Mouse (Mus musculus) Patski (cell line): ENCODE measurements around the gene Med12l. TPM values are rescaled to one million over a fixed set of nuclear protein-coding genes. Genes with fewer than 3 reads are reported as not detected.
A peak's percentile ranks its signal among the peaks of the same experiment; 100 is the strongest.

Experiments
- ATAC-seq: fragments of 100-300 bp; one replicate; pipeline ENCODE4 v1.8.0; 2021
- CTCF ChIA-PET: fragments of 350-600 bp; sonication (Branson Sonifier 250); formaldehyde crosslinking; loops from one replicate; lab custom pipeline; 2022; ENCODE audit warnings: inconsistent platforms; lab: Charles Lee
- POLR2A ChIA-PET: fragments of 350-600 bp; sonication (Branson Sonifier 250); formaldehyde crosslinking; loops from one replicate; lab custom pipeline; 2022; ENCODE audit warnings: antibody characterized with exemption, inconsistent platforms; lab: Charles Lee
- DNase-seq: peaks from one replicate; pipeline ENCODE4 v3.0.0-alpha.2; 2011; ENCODE audit warnings: low read depth, low spot score
- H3K27me3 ChIP-seq: fragments of 371-371 bp; one replicate; pipeline ENCODE4 v1.5.1; 2021
- CTCF ChIP-seq: fragments of 100-300 bp; IDR thresholded peaks from one replicate; pipeline ENCODE4 v1.5.1; 2021
- in situ Hi-C: fragments of 300-500 bp; cut with MboI; formaldehyde crosslinking; loops from 3 replicates; pipeline ENCODE4 v1.11.1; 2018; ENCODE audit warnings: low pct_unique_long_range_greater_than_20kb, mixed read lengths
- polyA plus RNA-seq: library from polyadenylated mRNA; unstranded; gene quantifications from one replicate; pipeline ENCODE4 v1.2.3, GENCODE M21; 2021

Gene Med12l
- polyA plus RNA-seq, 1 experiment from 2014 or later: 7.6 TPM

DNA sequence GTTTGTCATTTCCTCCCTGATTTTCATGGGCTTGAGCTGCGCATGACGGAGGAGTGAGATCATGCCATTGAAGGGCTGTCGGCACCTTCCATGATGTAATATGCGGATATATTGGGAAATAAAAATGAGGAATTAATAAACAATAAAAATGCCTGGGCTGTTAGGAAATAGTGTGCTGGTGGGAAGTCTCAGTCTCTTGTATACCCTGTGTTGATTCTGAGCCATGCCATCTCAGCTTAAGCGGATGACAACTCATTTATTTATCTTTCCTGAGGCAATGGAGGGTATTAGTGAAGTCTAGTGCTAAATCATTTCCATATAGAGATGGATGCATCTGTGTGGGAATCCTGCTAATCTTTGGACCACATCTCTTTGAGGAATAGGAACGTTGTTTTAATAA lies 242.4 kb downstream of the Med12l start:
- ChIA-PET POLR2A (interaction anchor here (0.8 kb wide), 1 partner anchor 90 kb away, joined by 3 read pairs; no protein-coding TSS in a partner anchor), CTCF (interaction anchor here (1.0 to 1.5 kb wide), 5 partner anchors 11 to 128 kb away, joined by 3 to 4 read pairs (median 3); no protein-coding TSS in a partner anchor)
- DNase-seq (peak; percentile 53), ATAC-seq (peak; percentile 57)
- no peaks in the 10 kb centered on the region for H3K27me3 ChIP-seq
- no peak for TF ChIP-seq CTCF
- in situ Hi-C loops: no loop called here

GRCm38 (mm10) chr3:59250454-59250853 lies 244.8 kb downstream of the Med12l start:
- POLR2A ChIA-PET: interaction anchor here (0.5 kb wide), 1 partner anchor 10 kb away, joined by 3 read pairs; no protein-coding TSS in a partner anchor
- no peak for DNase-seq
- CTCF ChIA-PET: interaction anchor here (1.0 to 1.4 kb wide), 4 partner anchors 9 to 71 kb away, joined by 3 read pairs; no protein-coding TSS in a partner anchor
- no peak for ATAC-seq
- H3K27me3 ChIP-seq: no peaks in the 10 kb centered on the region
- in situ Hi-C loops: no loop called here
- no peak for TF ChIP-seq CTCF

DNA sequence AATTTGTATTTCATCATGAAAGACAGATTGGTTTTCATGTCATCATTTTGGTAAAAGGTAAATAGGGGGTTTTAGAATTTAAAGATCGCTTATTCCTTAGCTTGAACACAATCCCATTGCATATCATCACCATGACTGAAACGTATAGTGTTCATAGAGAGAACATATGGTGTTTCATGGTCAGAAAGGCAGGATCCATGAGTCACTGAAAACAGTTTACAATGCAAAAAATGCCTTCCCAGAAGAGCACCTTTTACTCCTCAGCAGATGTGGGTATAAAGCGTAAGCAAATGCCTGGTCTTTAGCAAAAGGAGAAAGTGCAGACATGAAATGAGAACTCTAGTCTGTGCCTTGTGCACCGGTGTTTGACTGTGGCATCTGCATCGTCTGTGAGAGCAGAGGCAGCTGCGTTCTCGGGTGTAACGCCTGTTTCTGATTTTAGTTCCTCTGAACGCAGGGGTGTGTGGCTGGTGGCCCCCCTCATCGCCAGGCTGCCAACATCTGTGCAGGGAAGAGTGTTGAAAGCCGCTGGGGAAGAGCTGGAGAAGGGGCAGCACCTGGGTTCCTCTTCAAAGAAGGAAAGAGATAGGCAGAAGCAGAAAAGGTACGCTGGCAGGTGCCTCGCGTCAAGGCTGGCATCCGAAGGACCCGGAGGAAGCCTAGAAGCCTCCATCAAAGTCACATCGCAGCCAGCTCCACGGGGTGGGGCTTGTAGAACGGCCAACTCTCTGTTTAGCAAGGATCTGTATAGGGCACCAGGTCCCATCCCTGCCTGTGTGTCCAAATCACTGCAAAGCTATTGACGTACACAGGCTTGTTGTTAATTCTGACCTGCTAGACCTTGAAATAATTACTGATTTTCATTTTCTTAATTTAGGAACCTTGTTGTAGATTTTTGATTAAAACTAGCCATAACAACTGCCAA lies 252.4 kb downstream of the Med12l start:
- POLR2A ChIA-PET: no interaction called here
- no peaks in the 10 kb centered on the region for H3K27me3 ChIP-seq
- no peak for TF ChIP-seq CTCF
- ATAC-seq (no peak), DNase-seq (no peak)
- CTCF ChIA-PET: interaction anchor here (0.9 to 1.8 kb wide), 4 partner anchors 9 to 36 kb away, joined by 3 to 4 read pairs (median 4); no protein-coding TSS in a partner anchor
- in situ Hi-C loops: no loop called here

DNA sequence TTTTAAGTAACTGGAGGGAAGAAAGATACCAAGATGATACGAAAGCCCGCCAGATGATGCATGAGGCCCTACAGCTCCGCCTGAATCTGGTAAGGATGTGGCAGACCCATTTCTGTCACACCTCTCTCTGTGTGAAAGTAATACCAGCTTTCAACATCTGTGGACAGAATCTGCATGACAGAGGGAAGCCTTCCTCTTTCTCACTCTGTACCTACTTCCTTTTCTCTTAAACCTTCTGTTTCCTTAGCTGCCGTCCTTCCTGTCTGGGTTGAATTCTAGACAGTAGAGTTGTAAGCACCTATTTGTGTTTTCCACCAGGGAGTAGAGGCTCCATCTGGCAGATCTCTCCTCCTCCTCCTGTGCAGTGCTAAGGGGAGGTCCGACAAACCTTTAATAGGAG lies 255.1 kb downstream of the Med12l start:
- TF ChIP-seq CTCF: no peak
- DNase-seq (no peak), ATAC-seq (no peak)
- H3K27me3 ChIP-seq: no peaks in the 10 kb centered on the region
- in situ Hi-C loops: no loop called here
- CTCF ChIA-PET: interaction anchor here (0.8 to 2.2 kb wide), 3 partner anchors 9 to 27 kb away, joined by 3 to 6 read pairs (median 4); no protein-coding TSS in a partner anchor
- POLR2A ChIA-PET: interaction anchor here (0.6 kb wide), 1 partner anchor 10 kb away, joined by 3 read pairs; no protein-coding TSS in a partner anchor

DNA sequence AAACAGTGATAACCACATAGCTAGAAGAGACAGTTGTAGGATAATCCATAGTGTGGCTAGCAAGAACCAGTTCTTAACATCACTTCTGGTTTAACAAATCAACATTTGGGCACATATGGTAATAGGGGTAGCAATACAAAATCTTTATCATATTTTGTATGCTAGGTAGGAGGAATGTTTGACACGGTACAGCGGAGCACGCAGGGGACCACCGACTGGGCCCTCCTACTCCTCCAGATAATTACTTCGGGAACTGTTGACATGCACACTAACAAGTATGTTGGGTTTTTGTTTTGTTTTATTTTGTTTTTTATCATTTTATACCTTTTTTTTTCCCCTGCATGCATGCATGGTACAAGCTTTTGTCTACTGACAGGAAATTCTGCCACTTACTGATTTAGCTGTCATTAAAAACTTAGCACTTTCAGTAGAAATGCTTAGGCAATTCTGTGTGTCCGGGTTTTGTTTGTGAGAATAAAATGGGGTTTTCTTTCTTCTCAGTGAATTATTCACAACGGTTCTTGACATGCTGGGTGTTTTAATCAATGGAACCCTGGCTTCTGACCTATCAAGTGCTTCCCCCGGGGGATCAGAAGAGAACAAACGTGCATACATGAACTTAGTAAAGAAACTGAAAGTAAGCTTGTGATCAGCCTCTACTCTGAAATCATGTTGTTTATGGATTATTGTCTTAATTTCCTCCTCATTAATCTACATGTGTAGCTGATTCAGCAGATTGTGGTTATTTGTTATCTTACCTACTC lies 256.3 kb downstream of the Med12l start:
- ChIA-PET CTCF (interaction anchor here (0.8 to 2.0 kb wide), 8 partner anchors 7 to 141 kb away, joined by 3 to 4 read pairs (median 4); no protein-coding TSS in a partner anchor), POLR2A (interaction anchor here (0.7 kb wide), 1 partner anchor 56 kb away, joined by 4 read pairs; no protein-coding TSS in a partner anchor)
- TF ChIP-seq CTCF: no peak
- no peaks in the 10 kb centered on the region for H3K27me3 ChIP-seq
- no peak for DNase-seq
- in situ Hi-C loops: no loop called here
- ATAC-seq: no peak

DNA sequence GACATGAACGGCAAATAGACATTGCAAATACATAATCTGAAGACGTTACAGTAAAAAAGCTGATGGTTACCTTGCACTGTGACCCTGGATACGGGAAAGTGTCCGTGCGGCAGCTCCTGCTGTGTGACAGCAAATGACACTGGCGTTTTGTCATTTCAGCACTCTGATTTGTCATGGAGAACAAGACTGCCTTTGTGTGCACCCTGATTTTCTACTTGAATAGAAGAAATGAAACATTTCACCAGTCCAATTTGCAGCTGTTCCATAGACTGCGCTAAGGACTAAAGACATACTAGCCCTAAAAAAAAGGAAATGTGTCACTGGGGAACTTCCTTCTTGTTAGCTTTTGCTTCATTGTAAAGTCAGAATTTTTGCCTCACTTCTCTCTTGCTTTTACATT lies 257.1 kb downstream of the Med12l start, which contains the start of gene P2ry12:
TSS of gene P2ry12 (minus strand) at position 168 of the 400 bp plus-strand sequence.
- TF ChIP-seq CTCF: no peak
- in situ Hi-C loops: no loop called here
- POLR2A ChIA-PET: interaction anchor here (0.7 to 1.1 kb wide), 2 partner anchors 8 to 55 kb away, joined by 3 to 4 read pairs; no protein-coding TSS in a partner anchor
- CTCF ChIA-PET: interaction anchor here (1.0 to 2.0 kb wide), 7 partner anchors 8 to 142 kb away, joined by 3 to 4 read pairs (median 4); no protein-coding TSS in a partner anchor
- H3K27me3 ChIP-seq: no peaks in the 10 kb centered on the region
- ATAC-seq: no peak
- no peak for DNase-seq

GRCm38 (mm10) chr3:59263417-59263816 lies 257.8 kb downstream of the Med12l start:
- no peak for TF ChIP-seq CTCF
- in situ Hi-C loops: no loop called here
- H3K27me3 ChIP-seq: no peaks in the 10 kb centered on the region
- DNase-seq (no peak), ATAC-seq (no peak)
- ChIA-PET CTCF (interaction anchor here (1.4 to 1.6 kb wide), 2 partner anchors 11 to 15 kb away, joined by 3 to 4 read pairs; no protein-coding TSS in a partner anchor), POLR2A (interaction anchor here (1.1 kb wide), 1 partner anchor 9 kb away, joined by 3 read pairs; no protein-coding TSS in a partner anchor)

GRCm38 (mm10) chr3:59263988-59264387 lies 258.4 kb downstream of the Med12l start:
- no peak for DNase-seq
- TF ChIP-seq CTCF: no peak
- ChIA-PET CTCF (interaction anchor here (1.1 to 1.9 kb wide), 3 partner anchors 9 to 15 kb away, joined by 3 to 7 read pairs (median 4); no protein-coding TSS in a partner anchor), POLR2A (interaction anchor here (1.0 kb wide), 1 partner anchor 14 kb away, joined by 3 read pairs; no protein-coding TSS in a partner anchor)
- no peak for ATAC-seq
- in situ Hi-C loops: no loop called here
- H3K27me3 ChIP-seq: no peaks in the 10 kb centered on the region

DNA sequence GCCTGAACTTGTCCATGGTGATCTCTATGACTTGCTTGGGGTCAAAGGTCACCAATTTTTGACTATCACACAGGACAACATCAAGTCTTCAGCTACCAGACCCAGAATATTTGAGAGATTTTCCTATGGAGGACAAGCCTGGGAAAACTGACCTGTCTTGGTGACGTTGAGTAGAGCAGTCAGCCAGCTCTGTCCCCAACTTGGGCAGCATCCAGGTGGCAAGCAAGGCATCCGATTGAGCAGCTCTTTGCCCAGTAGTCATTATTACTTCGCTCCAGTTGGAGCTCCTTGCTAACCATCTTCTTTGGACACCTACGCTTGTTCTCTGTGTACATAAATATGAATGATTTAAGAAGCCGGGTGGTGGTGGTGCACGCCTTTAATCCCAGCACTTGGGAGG lies 265.2 kb downstream of the Med12l start:
- ChIA-PET POLR2A (no interaction called here), CTCF (interaction anchor here (0.7 to 1.5 kb wide), 6 partner anchors 14 to 150 kb away, joined by 3 to 4 read pairs (median 3); no protein-coding TSS in a partner anchor)
- in situ Hi-C loops: no loop called here
- DNase-seq: no peak
- no peak for TF ChIP-seq CTCF
- H3K27me3 ChIP-seq: no peaks in the 10 kb centered on the region
- no peak for ATAC-seq
